Mouse (Mus musculus) megakaryocyte, embryonic 14.5 days (primary cell): ENCODE data around the gene Cacnb2.

Source experiments
- FLI1 ChIP-seq: IDR thresholded peaks from 2 replicates; pipeline ENCODE4 v1.6.1; 2012; ENCODE audit warnings: low read length, inconsistent platforms, mixed read lengths
- GATA1 ChIP-seq: IDR thresholded peaks from 3 replicates; pipeline ENCODE4 v1.6.1; 2012; ENCODE audit warnings: mixed read lengths, low read length, inconsistent platforms, borderline replicate concordance

DNA sequence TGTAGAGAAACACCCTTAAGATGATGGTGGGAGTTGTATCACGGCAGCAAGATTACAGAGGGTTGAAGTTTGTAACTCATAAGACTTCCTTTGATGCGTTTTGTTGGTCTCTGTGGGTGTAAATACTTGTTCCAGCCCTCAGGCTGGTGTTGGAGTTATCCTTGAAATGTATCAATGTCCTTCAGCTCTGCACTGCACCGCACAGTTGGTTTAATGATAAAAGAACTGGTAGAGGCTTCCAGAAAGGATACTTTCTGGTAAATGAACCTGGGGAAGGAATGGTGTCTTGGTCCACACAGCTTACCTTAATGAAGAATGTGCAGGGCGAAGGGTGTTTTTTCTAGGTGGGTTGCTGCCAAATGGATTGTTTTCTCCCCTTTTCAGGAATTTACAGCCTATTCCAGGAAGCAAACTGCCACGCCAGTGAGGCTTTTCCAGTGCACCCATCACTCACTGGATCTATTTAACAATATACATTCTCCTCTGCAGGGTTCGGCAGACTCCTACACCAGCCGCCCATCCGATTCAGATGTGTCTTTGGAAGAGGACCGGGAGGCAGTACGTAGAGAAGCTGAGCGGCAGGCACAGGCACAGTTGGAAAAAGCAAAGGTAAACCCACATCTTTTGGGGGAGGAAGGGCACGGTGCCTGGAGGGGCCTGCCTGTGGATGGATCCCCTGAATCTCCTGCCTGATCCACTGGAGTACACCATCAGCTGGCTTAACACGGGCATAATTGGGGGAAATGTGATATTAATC is 271.6 kb downstream of the Cacnb2 start:
- no peak for TF ChIP-seq GATA1
- no peak for TF ChIP-seq FLI1
